Mouse (Mus musculus): ENCODE measurements around the gene Gps1. TPM values are rescaled to one million over a fixed set of nuclear protein-coding genes. Genes with fewer than 3 reads are reported as not detected.
A peak's percentile ranks its signal among the peaks of the same experiment; 100 is the strongest.

Gps1 gene
- polyA plus RNA-seq, 1 experiment from 2014 or later = 94.5 TPM

DNA sequence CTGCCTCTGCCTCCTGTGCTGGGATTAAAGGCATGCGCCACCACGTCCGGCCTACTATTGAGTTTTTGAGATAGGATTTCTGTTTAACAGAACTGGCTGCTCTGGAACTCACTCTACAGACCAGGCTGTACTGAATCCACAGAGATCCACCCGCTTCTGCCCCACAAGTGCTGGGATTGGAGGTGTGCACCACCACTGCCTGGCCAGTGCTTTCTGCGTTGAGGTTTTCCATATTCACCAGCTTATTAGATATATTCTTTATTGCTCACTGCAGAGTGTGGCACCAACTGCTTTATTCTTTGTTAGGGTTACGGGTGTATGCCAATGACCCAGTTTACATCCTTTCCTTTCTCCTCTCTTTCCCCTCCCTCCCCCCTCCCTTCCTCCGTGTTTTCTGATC is 20.2 kb downstream of the Gps1 start:
- TF ChIP-seq EP300 (optimal IDR thresholded peaks at IDR 0.05) (no peak), CTCF (IDR thresholded peaks at IDR 0.05; ENCODE audit: low read depth) (no peak)
- ATAC-seq (ENCODE audit: low FRiP score, low TSS enrichment) = no peak
- no peak overlapping the region for H3K4me2 ChIP-seq (replicated peaks; ENCODE audit: low read depth)
- no peaks in the 10 kb centered on the region for H3K27me3 ChIP-seq (ENCODE audit: control insufficient read depth, insufficient read depth, low read length)
- no peak overlapping the region for H3K4me3 ChIP-seq (ENCODE audit: low read depth, low read length)
- H3K9me3 ChIP-seq (ENCODE audit: control insufficient read depth, low read length) = no peaks in the 10 kb centered on the region
- no peaks in the 10 kb centered on the region for H3K4me1 ChIP-seq (replicated peaks; ENCODE audit: control insufficient read depth, insufficient read depth)
- no peak overlapping the region for H3K9ac ChIP-seq (ENCODE audit: low read length)
- WGBS = 76% methylated on average over 7 of the region's 7 CpGs
- H3K27ac ChIP-seq (replicated peaks) = no peak overlapping the region
- peaks cover 19% of the 10 kb centered on the region for H3K36me3 ChIP-seq (ENCODE audit: control insufficient read depth, insufficient read depth, low read length)
- no peak for DNase-seq (ENCODE audit: low spot score)

DNA sequence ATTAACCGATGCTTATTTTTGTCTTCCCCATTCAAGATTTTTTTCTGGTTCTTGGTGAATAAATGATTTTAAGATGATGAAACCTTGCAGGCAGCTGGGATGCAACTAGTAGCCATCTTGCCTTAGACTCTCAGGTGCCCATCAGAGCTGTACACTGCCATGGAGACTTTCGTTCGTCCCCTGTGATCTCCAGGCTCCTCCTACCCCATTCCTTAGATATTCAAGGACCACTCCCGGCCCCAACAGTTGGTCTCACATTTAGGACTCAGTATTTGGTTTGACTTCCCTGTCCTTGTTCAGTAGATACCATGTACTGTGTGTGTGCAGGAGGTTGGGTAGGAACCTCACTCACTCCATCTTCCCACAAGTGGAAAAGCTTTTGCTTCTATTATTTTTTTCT is 20.7 kb downstream of the Gps1 start:
- WGBS = 66% methylated on average over 4 of the region's 4 CpGs
- no peak overlapping the region for H3K9ac ChIP-seq (ENCODE audit: low read length)
- TF ChIP-seq CTCF (IDR thresholded peaks at IDR 0.05; ENCODE audit: low read depth) (no peak), EP300 (optimal IDR thresholded peaks at IDR 0.05) (no peak)
- H3K9me3 ChIP-seq (ENCODE audit: control insufficient read depth, low read length) = no peaks in the 10 kb centered on the region
- no peak overlapping the region for H3K4me2 ChIP-seq (replicated peaks; ENCODE audit: low read depth)
- H3K27ac ChIP-seq (replicated peaks) = no peak overlapping the region
- ATAC-seq (ENCODE audit: low FRiP score, low TSS enrichment) (no peak), DNase-seq (ENCODE audit: low spot score) (no peak)
- no peak overlapping the region for H3K4me3 ChIP-seq (ENCODE audit: low read depth, low read length)
- H3K4me1 ChIP-seq (replicated peaks; ENCODE audit: control insufficient read depth, insufficient read depth) = no peaks in the 10 kb centered on the region
- H3K36me3 ChIP-seq (ENCODE audit: control insufficient read depth, insufficient read depth, low read length) = peaks cover 24% of the 10 kb centered on the region
- no peaks in the 10 kb centered on the region for H3K27me3 ChIP-seq (ENCODE audit: control insufficient read depth, insufficient read depth, low read length)

DNA sequence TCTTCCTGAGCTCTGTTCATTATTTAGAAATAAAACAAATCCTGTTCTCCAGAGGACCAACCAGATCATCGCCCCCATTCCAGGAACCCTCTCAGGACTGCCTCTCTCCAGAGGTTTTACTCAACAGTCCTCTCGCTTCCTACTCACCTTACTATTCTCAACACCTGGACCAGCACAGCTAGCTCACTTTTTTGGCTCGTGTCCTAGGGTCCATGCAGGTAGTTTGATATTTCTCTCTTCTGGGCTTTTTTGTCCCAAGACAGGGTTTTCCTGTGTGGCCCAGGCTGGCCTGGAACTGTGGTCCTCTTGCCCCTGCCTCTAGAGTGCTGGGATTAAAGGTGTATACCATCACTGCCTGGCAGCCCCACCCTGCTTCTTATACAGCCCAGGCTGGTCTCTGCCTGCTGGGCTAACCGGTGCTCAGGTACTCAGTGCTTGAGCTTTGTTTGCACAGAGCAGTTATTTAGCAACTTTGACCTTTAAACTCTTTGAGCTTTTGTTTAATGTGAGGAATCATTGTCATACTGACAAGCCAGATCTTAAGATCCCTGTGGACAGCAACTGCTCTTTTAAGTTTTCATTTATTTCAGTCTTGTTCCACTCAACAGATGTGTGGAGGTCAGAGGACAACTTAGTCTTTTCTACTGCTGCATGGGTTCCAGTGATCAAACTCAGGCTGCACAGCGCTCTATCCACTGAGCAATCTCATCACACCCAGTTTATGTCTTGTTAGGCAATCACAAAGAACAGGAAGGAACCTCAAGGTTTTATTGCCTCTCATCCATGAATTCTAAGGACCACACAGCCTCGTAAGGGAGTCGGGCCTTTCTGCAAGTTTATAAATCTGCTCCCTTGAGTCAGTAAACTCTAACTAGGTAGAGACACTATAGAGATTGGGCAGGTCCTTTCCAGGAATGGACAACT is 21.6 kb downstream of the Gps1 start:
- TF ChIP-seq EP300 (optimal IDR thresholded peaks at IDR 0.05) = no peak
- TF ChIP-seq CTCF (IDR thresholded peaks at IDR 0.05; ENCODE audit: low read depth) = no peak
- Histone ChIP-seq H3K27ac (replicated peaks) (no peak overlapping the region), H3K27me3 (ENCODE audit: control insufficient read depth, insufficient read depth, low read length) (no peaks in the 10 kb centered on the region), H3K4me1 (replicated peaks; ENCODE audit: control insufficient read depth, insufficient read depth) (no peaks in the 10 kb centered on the region), H3K36me3 (ENCODE audit: control insufficient read depth, insufficient read depth, low read length) (peaks cover 30% of the 10 kb centered on the region), H3K4me3 (ENCODE audit: low read depth, low read length) (no peak overlapping the region), H3K4me2 (replicated peaks; ENCODE audit: low read depth) (no peak overlapping the region), H3K9me3 (ENCODE audit: control insufficient read depth, low read length) (no peaks in the 10 kb centered on the region), H3K9ac (ENCODE audit: low read length) (no peak overlapping the region)
- ATAC-seq (ENCODE audit: low FRiP score, low TSS enrichment) (no peak), DNase-seq (ENCODE audit: low spot score) (no peak)
- 74% methylated on average over 7 of the region's 7 CpGs for WGBS

DNA sequence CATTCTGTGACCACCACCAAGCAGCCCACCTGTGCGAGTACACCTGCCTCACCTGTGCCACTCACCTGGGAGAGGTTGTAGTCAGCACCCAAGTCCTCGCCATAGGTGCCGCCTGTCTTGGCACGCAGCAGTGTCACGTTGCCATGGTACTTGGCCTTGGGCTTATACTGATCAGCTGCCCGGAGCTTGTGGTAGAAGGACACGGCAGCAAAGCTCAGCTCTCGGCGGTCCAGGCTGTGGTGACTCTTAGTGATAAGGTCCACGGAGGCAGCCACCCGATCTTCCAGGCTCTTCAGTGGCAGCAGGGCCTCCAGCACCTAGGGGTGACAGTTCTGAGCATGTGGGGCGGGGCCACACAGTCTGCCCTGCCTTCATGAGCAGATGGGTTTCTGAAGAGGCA is 23.9 kb downstream of the Gps1 start:
- ATAC-seq (ENCODE audit: low FRiP score, low TSS enrichment) (no peak), DNase-seq (ENCODE audit: low spot score) (no peak)
- Histone ChIP-seq H3K27me3 (ENCODE audit: control insufficient read depth, insufficient read depth, low read length) (no peaks in the 10 kb centered on the region), H3K4me3 (ENCODE audit: low read depth, low read length) (no peak overlapping the region), H3K4me2 (replicated peaks; ENCODE audit: low read depth) (no peak overlapping the region), H3K4me1 (replicated peaks; ENCODE audit: control insufficient read depth, insufficient read depth) (no peaks in the 10 kb centered on the region), H3K36me3 (ENCODE audit: control insufficient read depth, insufficient read depth, low read length) (peaks cover 54% of the 10 kb centered on the region), H3K27ac (replicated peaks) (0 out of 2 replicates have a peak overlapping the region, but pooled peaks have one; percentile 24), H3K9ac (ENCODE audit: low read length) (no peak overlapping the region), H3K9me3 (ENCODE audit: control insufficient read depth, low read length) (no peaks in the 10 kb centered on the region)
- WGBS = 87% methylated on average over 12 of the region's 12 CpGs
- TF ChIP-seq EP300 (optimal IDR thresholded peaks at IDR 0.05) = no peak
- TF ChIP-seq CTCF (IDR thresholded peaks at IDR 0.05; ENCODE audit: low read depth) = no peak

DNA sequence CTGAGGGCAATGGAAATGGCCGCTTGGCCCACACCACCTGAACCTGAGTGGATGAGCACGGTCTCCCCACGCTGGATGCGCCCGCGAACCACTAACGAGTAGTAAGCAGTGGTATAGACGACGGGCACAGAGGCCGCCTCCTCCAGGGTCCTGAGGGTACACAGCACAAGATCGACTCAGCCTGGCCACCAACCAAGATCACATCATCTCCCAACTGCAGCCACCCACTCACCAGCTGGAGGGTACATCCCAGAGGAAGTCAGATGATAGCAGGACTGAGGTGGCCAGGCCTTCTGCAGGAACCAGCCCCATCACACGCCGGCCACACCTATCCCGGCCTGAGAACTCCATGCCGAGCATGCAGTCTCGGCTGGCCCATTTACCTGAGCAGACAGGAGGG is 28.0 kb downstream of the Gps1 start:
- no peak for DNase-seq (ENCODE audit: low spot score)
- 95% methylated on average over 16 of the region's 16 CpGs for whole genome bisulfite sequencing

DNA sequence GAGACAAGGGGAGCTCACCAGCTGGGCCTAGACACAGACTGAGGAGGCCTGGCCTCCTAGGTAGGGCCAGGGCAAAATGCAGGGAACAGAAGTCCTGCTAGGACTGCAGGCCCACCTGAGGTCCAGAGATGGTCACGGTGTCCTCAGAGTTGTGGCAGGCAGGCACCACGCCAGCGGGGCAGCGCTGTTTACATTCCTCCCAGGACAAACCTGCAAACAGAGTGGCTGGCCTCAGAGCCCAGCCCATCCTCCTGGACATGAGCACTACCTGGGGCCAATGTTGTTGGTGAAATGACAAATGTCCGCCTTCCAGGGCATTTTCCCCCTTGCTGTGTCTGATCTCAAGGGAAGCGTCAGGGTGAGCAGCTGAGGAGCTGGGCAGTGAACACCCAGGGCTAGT is 33.3 kb downstream of the Gps1 start:
- TF ChIP-seq CTCF (IDR thresholded peaks at IDR 0.05; ENCODE audit: low read depth) = no peak
- no peak for TF ChIP-seq EP300 (optimal IDR thresholded peaks at IDR 0.05)
- H3K27ac ChIP-seq (replicated peaks) = no peak overlapping the region
- no peak overlapping the region for H3K9ac ChIP-seq (ENCODE audit: low read length)
- no peak overlapping the region for H3K4me2 ChIP-seq (replicated peaks; ENCODE audit: low read depth)
- H3K36me3 ChIP-seq (ENCODE audit: control insufficient read depth, insufficient read depth, low read length) = peaks cover 84% of the 10 kb centered on the region
- no peak overlapping the region for H3K4me3 ChIP-seq (ENCODE audit: low read depth, low read length)
- no peaks in the 10 kb centered on the region for H3K27me3 ChIP-seq (ENCODE audit: control insufficient read depth, insufficient read depth, low read length)
- no peaks in the 10 kb centered on the region for H3K9me3 ChIP-seq (ENCODE audit: control insufficient read depth, low read length)
- DNase-seq (ENCODE audit: low spot score) (no peak), ATAC-seq (ENCODE audit: low FRiP score, low TSS enrichment) (no peak)
- peaks cover 3% of the 10 kb centered on the region for H3K4me1 ChIP-seq (replicated peaks; ENCODE audit: control insufficient read depth, insufficient read depth)
- WGBS = 84% methylated on average over 6 of the region's 6 CpGs

More for the DNA sequence above, 28.0 kb downstream of the Gps1 start:
- no peak overlapping the region for H3K27ac ChIP-seq (replicated peaks)
- no peaks in the 10 kb centered on the region for H3K4me1 ChIP-seq (replicated peaks; ENCODE audit: control insufficient read depth, insufficient read depth)
- H3K9ac ChIP-seq (ENCODE audit: low read length) = no peak overlapping the region
- no peaks in the 10 kb centered on the region for H3K27me3 ChIP-seq (ENCODE audit: control insufficient read depth, insufficient read depth, low read length)
- H3K4me2 ChIP-seq (replicated peaks; ENCODE audit: low read depth) = no peak overlapping the region
- H3K36me3 ChIP-seq (ENCODE audit: control insufficient read depth, insufficient read depth, low read length) = peaks cover 89% of the 10 kb centered on the region
- no peak for TF ChIP-seq CTCF (IDR thresholded peaks at IDR 0.05; ENCODE audit: low read depth)
- TF ChIP-seq EP300 (optimal IDR thresholded peaks at IDR 0.05) = no peak
- H3K4me3 ChIP-seq (ENCODE audit: low read depth, low read length) = no peak overlapping the region
- no peaks in the 10 kb centered on the region for H3K9me3 ChIP-seq (ENCODE audit: control insufficient read depth, low read length)
- no peak for ATAC-seq (ENCODE audit: low FRiP score, low TSS enrichment)

Measured in stomach, postnatal 0 days (tissue).